Mouse (Mus musculus) G1E (cell line): ENCODE results near the gene Sdk1.

Experiments
- CTCF ChIP-seq: IDR thresholded peaks from 2 replicates; pipeline ENCODE4 v1.5.1; 2012; ENCODE audit warnings: low read depth, low read length, inconsistent platforms, mixed read lengths
- GATA1 ChIP-seq: IDR thresholded peaks from 2 replicates; pipeline ENCODE4 v1.6.1; 2012; ENCODE audit warnings: borderline replicate concordance, low read length, inconsistent platforms, mixed read lengths
- POLR2AphosphoS5 ChIP-seq: IDR thresholded peaks from 2 replicates; pipeline ENCODE4 v1.6.1; 2012; ENCODE audit warnings: low read depth, low read length, inconsistent platforms; ENCODE audit not compliant: insufficient replicate concordance
- TAL1 ChIP-seq: conservative IDR thresholded peaks from 2 replicates; pipeline ENCODE4 v1.6.1; 2012; ENCODE audit warnings: low read depth, low read length, inconsistent platforms, mixed read lengths

DNA sequence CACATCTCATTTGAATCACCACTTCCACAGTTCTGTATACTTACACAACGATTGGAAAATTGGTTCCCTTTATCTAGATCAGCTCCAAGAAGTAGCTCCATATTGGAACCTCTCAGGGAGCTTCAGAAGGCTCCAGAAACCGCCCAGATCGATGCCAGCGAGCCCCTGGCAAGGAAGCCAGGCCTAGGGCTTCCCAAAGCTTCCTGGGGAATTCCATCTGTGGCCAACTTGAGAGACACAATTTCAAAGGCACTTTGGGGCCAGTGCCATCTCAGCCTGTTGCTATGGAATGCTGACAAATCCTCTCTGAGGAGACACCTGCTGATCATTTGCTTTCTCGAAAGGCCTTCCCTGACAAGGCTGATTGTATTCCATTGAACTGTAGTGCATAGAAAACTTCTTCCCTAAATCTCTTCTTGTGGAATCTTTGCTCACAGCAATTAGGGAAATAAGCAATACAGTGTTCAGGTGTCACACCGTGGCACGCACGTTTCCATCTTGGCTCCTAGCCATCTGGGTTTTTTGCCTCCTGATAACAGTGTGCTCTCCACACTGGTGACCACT, 595.7 kb downstream of the Sdk1 start:
- TF ChIP-seq CTCF (no peak), GATA1 (no peak), TAL1 (no peak), POLR2AphosphoS5 (no peak)
